Mouse (Mus musculus): ENCODE results near the gene Rabl6. TPM values are rescaled to one million over a fixed set of nuclear protein-coding genes. Genes with fewer than 3 reads are reported as not detected.
"Not testable (repeated sequence)": the region's sequence is repeated elsewhere in the genome, so short reads cannot be mapped to it uniquely, and the experiment has no call there.

The Rabl6 gene
- polyA plus RNA-seq, 1 experiment from 2014 or later: 78.3 TPM

GRCm38 (mm10) chr2:25553171-25553786 is 55.0 kb downstream of the Rabl6 start:
- not testable (repeated sequence) for H3K27me3 ChIP-seq (replicated peaks); H3K36me3 ChIP-seq; H3K27ac ChIP-seq; H3K4me2 ChIP-seq (replicated peaks); H3K9me3 ChIP-seq; H3K4me3 ChIP-seq; H3K9ac ChIP-seq; ATAC-seq (ENCODE audit: low FRiP score, low read depth); H3K4me1 ChIP-seq
- WGBS: 95% methylated on average over 4 of the region's 4 CpGs

DNA sequence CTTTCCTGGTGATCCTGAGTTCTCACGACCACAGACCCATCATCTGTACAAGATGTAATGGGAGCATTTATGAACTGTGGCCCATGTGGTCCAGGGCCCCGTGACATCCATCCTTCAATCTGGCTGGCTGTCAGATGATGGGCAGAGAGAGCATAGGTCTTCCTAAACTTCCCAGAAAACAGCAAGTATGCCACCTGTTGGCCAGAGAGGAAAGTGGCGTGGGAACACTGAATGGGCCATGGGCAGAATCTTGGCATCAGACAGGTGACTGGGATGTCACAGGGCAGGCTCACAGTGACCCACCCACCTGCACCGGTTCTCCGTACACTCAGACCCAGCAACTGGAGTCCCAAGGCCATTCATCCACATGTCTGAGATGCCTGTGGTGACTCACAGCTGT is 57.1 kb downstream of the Rabl6 start:
- Histone ChIP-seq H3K27ac (no peak overlapping the region), H3K36me3 (no peaks in the 10 kb centered on the region), H3K9ac (no peak overlapping the region), H3K4me2 (replicated peaks) (no peak overlapping the region), H3K4me1 (peaks cover 1% of the 10 kb centered on the region; the same call in 1 of the 2 replicates), H3K4me3 (no peak overlapping the region), H3K9me3 (no peaks in the 10 kb centered on the region), H3K27me3 (replicated peaks) (no peaks in the 10 kb centered on the region)
- ATAC-seq (ENCODE audit: low FRiP score, low read depth): no peak
- WGBS: 38% methylated on average over 5 of the region's 5 CpGs

- H3K9me3 ChIP-seq: no peaks in the 10 kb centered on the region
- H3K9ac ChIP-seq: no peak overlapping the region
- WGBS: 77% methylated on average over 9 of the region's 9 CpGs
- peaks cover 9% of the 10 kb centered on the region for H3K4me1 ChIP-seq
- no peak for ATAC-seq (ENCODE audit: low FRiP score, low read depth)
- no peaks in the 10 kb centered on the region for H3K36me3 ChIP-seq
- no peak overlapping the region for H3K4me3 ChIP-seq
- no peaks in the 10 kb centered on the region for H3K27me3 ChIP-seq (replicated peaks)
- no peak overlapping the region for H3K4me2 ChIP-seq (replicated peaks)
- no peak overlapping the region for H3K27ac ChIP-seq
These were observed 59.0 kb downstream of the Rabl6 start for GRCm38 (mm10) chr2:25549021-25549991.

DNA sequence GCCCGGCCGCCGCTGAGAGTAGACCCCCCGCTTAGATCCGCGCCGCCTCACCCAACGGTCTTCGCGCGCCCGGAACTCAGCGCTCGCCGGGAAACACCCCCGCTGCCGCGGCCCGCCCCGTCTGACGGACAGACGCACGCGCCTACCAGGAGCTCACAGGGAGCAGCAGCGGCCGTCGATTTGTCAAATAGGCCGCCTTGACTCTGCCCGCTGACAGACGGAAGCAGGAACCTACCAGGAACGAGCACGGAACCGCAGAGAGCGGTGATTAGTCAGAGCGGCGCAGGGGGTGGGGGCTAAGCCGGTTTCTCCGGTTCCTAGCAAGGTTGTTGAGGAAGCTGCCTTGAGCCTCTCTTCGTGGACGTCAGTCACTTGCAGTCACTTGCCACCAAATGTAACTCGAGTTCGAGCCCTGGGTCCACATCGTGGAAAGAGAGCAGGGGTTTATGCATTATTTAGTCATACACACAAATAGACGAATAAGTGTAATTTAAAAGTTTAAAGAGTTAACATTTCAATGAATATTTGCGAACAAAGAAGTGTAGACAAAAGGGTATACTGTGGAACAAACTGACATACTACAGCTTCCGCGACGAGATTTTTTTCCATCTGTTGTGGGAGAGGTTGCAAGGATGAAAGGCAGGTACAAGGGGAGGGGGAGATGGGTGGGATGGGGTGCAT is 61.4 kb downstream of the Rabl6 start, which contains the start of gene Traf2:
Gene Traf2 (minus strand): TSS at position 130 of the 681 bp plus-strand sequence.
- 3% methylated on average over 48 of the region's 48 CpGs for WGBS
- Histone ChIP-seq H3K36me3 (no peaks in the 10 kb centered on the region), H3K4me3 (peak within 1 kb of the TSS; percentile 70), H3K27me3 (replicated peaks) (no peaks in the 10 kb centered on the region), H3K9ac (peak within 1 kb of the TSS; percentile 67), H3K27ac (no peak within 1 kb of the TSS), H3K9me3 (no peaks in the 10 kb centered on the region), H3K4me1 (peaks cover 10% of the 10 kb centered on the region), H3K4me2 (replicated peaks) (peak within 1 kb of the TSS; percentile 72)
- ATAC-seq (ENCODE audit: low FRiP score, low read depth): peak; percentile 99

GRCm38 (mm10) chr2:25545996-25546810 is 62.1 kb downstream of the Rabl6 start:
- WGBS: 9% methylated on average over 43 of the region's 43 CpGs
- Histone ChIP-seq H3K27ac (no peak overlapping the region), H3K36me3 (no peaks in the 10 kb centered on the region), H3K27me3 (replicated peaks) (no peaks in the 10 kb centered on the region), H3K4me3 (peak overlapping the region; percentile 70), H3K4me1 (peaks cover 14% of the 10 kb centered on the region), H3K9ac (peak overlapping the region; percentile 67), H3K9me3 (no peaks in the 10 kb centered on the region), H3K4me2 (replicated peaks) (peak overlapping the region; percentile 72)
- peak; percentile 81 for ATAC-seq (ENCODE audit: low FRiP score, low read depth)

- H3K9me3 ChIP-seq: no peaks in the 10 kb centered on the region
- H3K4me1 ChIP-seq: peaks cover 14% of the 10 kb centered on the region
- no peaks in the 10 kb centered on the region for H3K27me3 ChIP-seq (replicated peaks)
- no peak overlapping the region for H3K27ac ChIP-seq
- H3K9ac ChIP-seq: no peak overlapping the region
- H3K4me2 ChIP-seq (replicated peaks): no peak overlapping the region
- H3K4me3 ChIP-seq: no peak overlapping the region
- peaks cover 10% of the 10 kb centered on the region; the same call in 1 of the 2 replicates for H3K36me3 ChIP-seq
- WGBS: 75% methylated on average over 10 of the region's 10 CpGs
- no peak for ATAC-seq (ENCODE audit: low FRiP score, low read depth)
These were observed 66.5 kb downstream of the Rabl6 start for GRCm38 (mm10) chr2:25541644-25542367.

- Histone ChIP-seq H3K4me1 (peaks cover 6% of the 10 kb centered on the region), H3K4me3 (no peak overlapping the region), H3K9ac (no peak overlapping the region)
These were observed 67.8 kb downstream of the Rabl6 start for GRCm38 (mm10) chr2:25540541-25540948.

GRCm38 (mm10) chr2:25536531-25536930 is 71.8 kb downstream of the Rabl6 start:
- no peak for ATAC-seq (ENCODE audit: low FRiP score, low read depth)
- Histone ChIP-seq H3K4me2 (replicated peaks) (no peak overlapping the region), H3K27me3 (replicated peaks) (no peaks in the 10 kb centered on the region), H3K4me3 (no peak overlapping the region), H3K27ac (no peak overlapping the region), H3K36me3 (peaks cover 36% of the 10 kb centered on the region), H3K9me3 (no peaks in the 10 kb centered on the region), H3K4me1 (no peaks in the 10 kb centered on the region), H3K9ac (no peak overlapping the region)
- 90% methylated on average over 8 of the region's 8 CpGs for WGBS

More at GRCm38 (mm10) chr2:25540541-25540948, 67.8 kb downstream of the Rabl6 start:
- no peaks in the 10 kb centered on the region for H3K9me3 ChIP-seq
- H3K27me3 ChIP-seq (replicated peaks): no peaks in the 10 kb centered on the region
- H3K4me2 ChIP-seq (replicated peaks): no peak overlapping the region
- peaks cover 22% of the 10 kb centered on the region; the same call in 1 of the 2 replicates for H3K36me3 ChIP-seq
- H3K27ac ChIP-seq: no peak overlapping the region
- ATAC-seq (ENCODE audit: low FRiP score, low read depth): no peak
- 96% methylated on average over 4 of the region's 4 CpGs for whole genome bisulfite sequencing

DNA sequence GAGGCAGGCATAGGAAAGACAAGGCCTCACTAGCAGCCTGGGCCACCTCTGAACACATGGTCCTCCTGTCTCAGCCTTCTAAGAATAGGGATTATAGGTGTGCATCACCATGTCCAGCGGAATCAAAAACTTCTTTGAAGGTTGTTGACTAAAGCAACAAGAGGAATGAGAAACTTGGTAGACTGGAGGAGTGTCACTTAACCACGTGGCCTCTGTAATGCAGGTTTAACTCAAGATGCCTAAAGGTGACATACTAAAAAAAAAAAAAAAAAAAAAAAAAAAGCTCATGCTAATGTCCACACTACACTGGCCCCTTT is 73.5 kb downstream of the Rabl6 start:
- Histone ChIP-seq H3K4me2 (replicated peaks) (no peak overlapping the region), H3K9ac (no peak overlapping the region), H3K36me3 (peaks cover 51% of the 10 kb centered on the region), H3K27ac (no peak overlapping the region), H3K4me3 (no peak overlapping the region), H3K27me3 (replicated peaks) (no peaks in the 10 kb centered on the region), H3K9me3 (no peaks in the 10 kb centered on the region), H3K4me1 (no peaks in the 10 kb centered on the region)
- WGBS: 94% methylated on average over 2 of the region's 2 CpGs
- ATAC-seq (ENCODE audit: low FRiP score, low read depth): no peak

DNA sequence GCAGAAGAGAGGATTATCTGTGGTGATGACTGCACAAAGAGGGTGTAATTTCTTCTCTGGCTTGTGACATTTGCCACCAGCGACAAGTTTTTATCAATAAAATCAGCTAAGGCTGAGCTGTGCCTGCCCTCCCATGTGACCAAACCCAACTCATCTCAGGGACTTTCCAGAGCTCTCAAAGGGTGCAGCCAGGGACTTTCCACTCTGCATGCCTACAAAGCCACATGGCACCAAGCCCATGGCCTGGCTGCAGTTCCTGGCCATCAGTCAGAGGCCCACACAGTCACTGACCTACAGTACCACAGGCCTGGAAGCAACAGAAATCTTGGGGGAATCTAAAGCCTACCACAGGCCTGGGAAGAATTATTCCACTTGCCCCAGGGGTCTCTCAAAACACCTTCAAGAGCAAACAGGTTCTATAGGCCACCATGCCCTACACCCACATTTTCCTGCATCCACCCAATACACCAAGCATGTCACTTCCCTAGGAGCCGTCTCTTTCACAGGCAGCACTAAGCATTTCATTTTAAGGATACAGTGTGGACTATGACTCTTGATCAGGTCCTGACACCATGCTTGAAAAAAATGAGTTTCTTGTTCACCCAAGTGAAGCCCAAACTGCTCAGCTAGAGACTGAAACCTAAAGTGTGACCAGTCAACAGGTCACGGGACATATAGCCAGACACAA is 74.0 kb downstream of the Rabl6 start:
- Histone ChIP-seq H3K4me2 (replicated peaks) (no peak overlapping the region), H3K36me3 (peaks cover 56% of the 10 kb centered on the region), H3K4me3 (no peak overlapping the region), H3K9me3 (no peaks in the 10 kb centered on the region), H3K4me1 (no peaks in the 10 kb centered on the region), H3K27me3 (replicated peaks) (no peaks in the 10 kb centered on the region), H3K27ac (no peak overlapping the region), H3K9ac (no peak overlapping the region)
- WGBS: 91% methylated on average over 3 of the region's 3 CpGs
- ATAC-seq (ENCODE audit: low FRiP score, low read depth): no peak

DNA sequence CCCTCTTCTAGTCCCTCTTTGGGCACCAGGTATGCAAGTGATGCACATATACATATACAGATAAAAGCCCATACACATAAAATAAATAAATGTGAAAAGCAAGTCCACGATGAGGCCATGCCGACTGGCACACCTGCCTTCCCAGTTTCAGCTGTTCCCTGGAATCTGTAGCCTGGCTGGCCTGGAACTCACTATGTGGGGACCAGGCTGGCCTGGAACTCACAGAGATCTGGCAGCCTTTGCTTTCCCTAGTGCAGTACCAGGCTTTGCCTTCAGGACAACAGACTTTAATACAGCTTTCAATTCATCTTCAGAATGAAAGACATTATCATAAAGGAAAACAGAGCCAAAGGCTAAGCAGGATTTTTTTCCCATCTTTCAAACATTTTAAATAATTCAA is 74.6 kb downstream of the Rabl6 start:
- Histone ChIP-seq H3K4me2 (replicated peaks) (no peak overlapping the region), H3K9ac (no peak overlapping the region), H3K4me1 (no peaks in the 10 kb centered on the region), H3K27me3 (replicated peaks) (no peaks in the 10 kb centered on the region), H3K36me3 (peaks cover 62% of the 10 kb centered on the region), H3K4me3 (no peak overlapping the region), H3K9me3 (no peaks in the 10 kb centered on the region), H3K27ac (no peak overlapping the region)
- 94% methylated on average over 2 of the region's 2 CpGs for WGBS
- no peak for ATAC-seq (ENCODE audit: low FRiP score, low read depth)
